Mouse (Mus musculus): ENCODE data around the gene Lsmem1.

- TF ChIP-seq CTCF (IDR thresholded peaks at IDR 0.05; ENCODE audit: low read depth, low read length) (no peak), TAL1 (conservative IDR thresholded peaks at IDR 0.05; ENCODE audit: low read depth, low read length) (no peak), GATA1 (IDR thresholded peaks at IDR 0.05; ENCODE audit: borderline replicate concordance, low read length) (no peak)
These were observed 1.4 kb upstream of the Lsmem1 start for GRCm38 (mm10) chr12:40200484-40201235.
